Mouse (Mus musculus): ENCODE data around the gene Grb2. TPM values are rescaled to one million over a fixed set of nuclear protein-coding genes. Genes with fewer than 3 reads are reported as not detected.

The Grb2 gene
- polyA plus RNA-seq, 1 experiment from 2014 or later: 42.7 TPM

DNA sequence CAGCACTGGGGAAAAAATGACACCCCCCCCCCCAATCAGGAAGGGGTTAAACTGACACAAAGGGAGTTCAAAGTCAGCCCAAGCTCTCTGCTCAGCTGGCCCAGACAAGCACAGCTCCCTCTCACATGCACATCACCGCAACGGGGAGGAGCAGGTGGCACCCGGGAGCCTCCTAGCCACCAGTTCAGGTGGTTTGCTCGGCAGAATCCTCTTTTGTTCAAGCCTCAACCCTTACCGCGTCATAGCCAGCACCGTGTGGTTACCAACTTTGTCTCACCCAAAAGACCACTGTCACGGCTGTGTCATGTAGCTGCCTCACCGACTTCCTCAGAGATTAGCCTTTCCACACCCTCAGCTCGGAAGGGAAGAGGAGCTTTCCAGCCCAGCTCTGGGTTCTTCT, 65.1 kb downstream of the Grb2 start:
- Histone ChIP-seq H3K36me3 (ENCODE audit: control insufficient read depth, insufficient read depth, low read length) (peaks cover 6% of the 10 kb centered on the region), H3K4me3 (ENCODE audit: low read depth, low read length) (no peak overlapping the region), H3K9ac (ENCODE audit: low read depth, low read length) (no peak overlapping the region), H3K9me3 (replicated peaks; ENCODE audit: control insufficient read depth, low read length) (no peaks in the 10 kb centered on the region), H3K27ac (ENCODE audit: low read depth, low read length) (no peak overlapping the region), H3K4me1 (ENCODE audit: control insufficient read depth, insufficient read depth, low read length) (peaks cover 5% of the 10 kb centered on the region; the same call in 1 of the 2 replicates), H3K4me2 (no peak overlapping the region), H3K27me3 (ENCODE audit: control insufficient read depth, insufficient read depth, low read length) (no peaks in the 10 kb centered on the region)
- ATAC-seq (replicated peaks; ENCODE audit: insufficient number of reproducible peaks, low FRiP score, low TSS enrichment): no peak
- 65% methylated on average over 10 of the region's 10 CpGs for WGBS (ENCODE audit: insufficient replicate concordance)

DNA sequence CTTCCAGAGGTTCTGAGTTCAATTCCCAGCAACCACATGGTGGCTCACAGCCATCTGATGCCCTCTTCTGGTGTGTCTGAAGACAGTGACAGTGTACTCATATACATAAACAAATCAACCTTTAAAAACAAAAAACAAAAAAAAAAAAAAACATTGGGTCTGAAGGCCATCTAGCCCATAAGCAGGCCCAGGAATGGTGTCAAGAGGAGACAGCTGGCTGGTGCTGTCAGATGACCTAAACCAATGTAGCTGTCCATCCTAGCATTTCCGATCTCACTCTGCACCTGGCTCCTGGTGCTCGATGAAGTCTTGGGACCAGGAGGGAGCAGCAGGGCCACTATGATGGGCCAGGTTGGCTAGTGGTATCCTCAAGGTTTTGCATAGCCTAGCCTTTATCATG, 65.7 kb downstream of the Grb2 start:
- Histone ChIP-seq H3K27ac (ENCODE audit: low read depth, low read length) (no peak overlapping the region), H3K4me2 (no peak overlapping the region), H3K4me3 (ENCODE audit: low read depth, low read length) (no peak overlapping the region), H3K9me3 (replicated peaks; ENCODE audit: control insufficient read depth, low read length) (no peaks in the 10 kb centered on the region), H3K9ac (ENCODE audit: low read depth, low read length) (no peak overlapping the region), H3K36me3 (ENCODE audit: control insufficient read depth, insufficient read depth, low read length) (peaks cover 6% of the 10 kb centered on the region), H3K4me1 (ENCODE audit: control insufficient read depth, insufficient read depth, low read length) (peaks cover 5% of the 10 kb centered on the region; the same call in 1 of the 2 replicates), H3K27me3 (ENCODE audit: control insufficient read depth, insufficient read depth, low read length) (no peaks in the 10 kb centered on the region)
- no peak for ATAC-seq (replicated peaks; ENCODE audit: insufficient number of reproducible peaks, low FRiP score, low TSS enrichment)
- 96% methylated on average over 2 of the region's 2 CpGs for WGBS (ENCODE audit: insufficient replicate concordance)

DNA sequence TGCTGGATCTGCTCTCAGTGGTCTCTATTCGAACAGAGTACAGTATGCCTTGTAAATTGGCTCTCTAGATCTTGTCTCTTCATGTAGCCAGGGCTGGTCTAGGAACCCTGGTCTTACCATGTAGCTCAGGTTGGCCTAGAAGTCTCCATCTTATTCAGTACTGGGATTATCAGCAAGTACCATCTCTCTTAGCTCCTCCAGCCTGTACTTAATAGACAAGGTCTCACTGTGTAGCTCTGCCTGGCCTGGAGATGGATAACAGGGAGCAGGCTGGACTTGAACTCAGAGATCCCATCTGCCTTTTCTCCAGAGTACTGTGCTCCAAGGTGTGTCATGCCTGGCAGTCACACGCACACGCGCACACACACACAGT, 66.7 kb downstream of the Grb2 start:
- Histone ChIP-seq H3K4me1 (ENCODE audit: control insufficient read depth, insufficient read depth, low read length) (peaks cover 5% of the 10 kb centered on the region; the same call in 1 of the 2 replicates), H3K36me3 (ENCODE audit: control insufficient read depth, insufficient read depth, low read length) (peaks cover 4% of the 10 kb centered on the region), H3K4me2 (no peak overlapping the region), H3K9me3 (replicated peaks; ENCODE audit: control insufficient read depth, low read length) (no peaks in the 10 kb centered on the region), H3K27ac (ENCODE audit: low read depth, low read length) (no peak overlapping the region), H3K4me3 (ENCODE audit: low read depth, low read length) (no peak overlapping the region), H3K27me3 (ENCODE audit: control insufficient read depth, insufficient read depth, low read length) (no peaks in the 10 kb centered on the region), H3K9ac (ENCODE audit: low read depth, low read length) (no peak overlapping the region)
- no peak for ATAC-seq (replicated peaks; ENCODE audit: insufficient number of reproducible peaks, low FRiP score, low TSS enrichment)
- WGBS (ENCODE audit: insufficient replicate concordance): 91% methylated on average over 4 of the region's 4 CpGs

DNA sequence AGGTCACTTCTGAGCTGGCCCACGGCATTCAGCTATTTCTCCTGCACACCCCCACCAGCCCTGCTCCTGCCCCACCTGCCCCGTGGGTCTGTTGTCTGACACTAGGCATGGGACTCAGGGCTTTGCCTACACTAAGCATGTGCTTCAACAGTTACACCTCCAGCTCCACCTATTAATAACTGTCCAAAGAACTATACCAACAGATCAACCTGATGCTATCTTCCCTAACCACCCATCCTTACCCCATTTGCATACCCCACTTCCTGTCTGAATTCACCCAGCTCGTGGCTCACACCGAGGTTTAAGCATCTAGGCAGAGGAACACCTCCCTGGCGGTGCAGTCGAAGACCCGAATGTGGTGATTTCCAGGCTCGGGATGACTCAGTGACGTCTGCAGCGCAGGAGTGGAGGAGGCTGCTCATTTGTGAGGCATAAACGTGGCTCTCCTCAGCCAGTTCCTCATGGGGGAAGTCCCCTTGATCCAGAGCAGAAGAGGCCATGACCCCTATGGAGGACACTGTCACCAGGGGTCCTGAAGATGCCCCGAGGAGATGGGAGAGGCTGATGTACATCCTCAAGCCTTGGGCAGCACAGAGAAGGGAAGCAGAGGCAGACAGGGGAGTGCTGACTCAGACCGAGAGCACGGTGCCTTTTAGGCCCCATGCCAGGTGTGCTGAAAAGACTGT, 67.3 kb downstream of the Grb2 start:
- H3K4me2 ChIP-seq: no peak overlapping the region
- H3K4me3 ChIP-seq (ENCODE audit: low read depth, low read length): no peak overlapping the region
- WGBS (ENCODE audit: insufficient replicate concordance): 45% methylated on average over 14 of the region's 14 CpGs
- H3K27ac ChIP-seq (ENCODE audit: low read depth, low read length): no peak overlapping the region
- H3K9me3 ChIP-seq (replicated peaks; ENCODE audit: control insufficient read depth, low read length): no peaks in the 10 kb centered on the region
- no peak overlapping the region for H3K9ac ChIP-seq (ENCODE audit: low read depth, low read length)
- no peaks in the 10 kb centered on the region for H3K27me3 ChIP-seq (ENCODE audit: control insufficient read depth, insufficient read depth, low read length)
- no peak for ATAC-seq (replicated peaks; ENCODE audit: insufficient number of reproducible peaks, low FRiP score, low TSS enrichment)
- H3K4me1 ChIP-seq (ENCODE audit: control insufficient read depth, insufficient read depth, low read length): peaks cover 5% of the 10 kb centered on the region; the same call in 1 of the 2 replicates
- H3K36me3 ChIP-seq (ENCODE audit: control insufficient read depth, insufficient read depth, low read length): peaks cover 2% of the 10 kb centered on the region; the same call in 1 of the 2 replicates

DNA sequence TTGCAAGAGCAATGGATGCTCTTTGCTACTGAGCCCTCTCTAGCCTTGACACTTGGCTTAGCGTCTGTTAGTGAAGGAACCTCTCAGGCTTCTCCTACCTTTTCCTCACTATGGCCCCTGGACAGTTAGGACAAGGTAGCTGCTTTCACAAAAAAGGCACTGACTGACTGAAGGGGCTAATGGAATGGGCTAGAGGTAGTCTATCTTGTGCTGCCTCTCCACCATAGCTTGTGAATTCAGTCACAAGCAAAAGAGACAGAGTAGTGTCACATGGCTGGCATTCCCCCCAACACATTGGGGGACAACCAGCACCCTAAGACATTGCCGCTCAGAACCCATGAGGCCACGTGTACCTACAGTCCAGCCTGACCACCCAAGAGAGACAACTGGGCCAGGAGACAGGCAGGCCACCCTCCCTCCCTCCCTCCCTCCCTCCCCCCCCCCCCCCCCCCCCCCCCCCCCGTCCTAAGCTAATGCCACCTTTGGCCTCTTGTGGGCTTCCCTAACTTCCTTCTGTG, 68.0 kb downstream of the Grb2 start:
- H3K4me1 ChIP-seq (ENCODE audit: control insufficient read depth, insufficient read depth, low read length): peaks cover 5% of the 10 kb centered on the region; the same call in 1 of the 2 replicates
- no peak overlapping the region for H3K27ac ChIP-seq (ENCODE audit: low read depth, low read length)
- H3K9me3 ChIP-seq (replicated peaks; ENCODE audit: control insufficient read depth, low read length): no peaks in the 10 kb centered on the region
- no peak overlapping the region for H3K4me2 ChIP-seq
- H3K27me3 ChIP-seq (ENCODE audit: control insufficient read depth, insufficient read depth, low read length): no peaks in the 10 kb centered on the region
- 77% methylated on average over 3 of the region's 4 CpGs for WGBS (ENCODE audit: insufficient replicate concordance)
- no peak overlapping the region for H3K9ac ChIP-seq (ENCODE audit: low read depth, low read length)
- no peak for ATAC-seq (replicated peaks; ENCODE audit: insufficient number of reproducible peaks, low FRiP score, low TSS enrichment)
- H3K36me3 ChIP-seq (ENCODE audit: control insufficient read depth, insufficient read depth, low read length): peaks cover 2% of the 10 kb centered on the region; the same call in 1 of the 2 replicates
- H3K4me3 ChIP-seq (ENCODE audit: low read depth, low read length): no peak overlapping the region

DNA sequence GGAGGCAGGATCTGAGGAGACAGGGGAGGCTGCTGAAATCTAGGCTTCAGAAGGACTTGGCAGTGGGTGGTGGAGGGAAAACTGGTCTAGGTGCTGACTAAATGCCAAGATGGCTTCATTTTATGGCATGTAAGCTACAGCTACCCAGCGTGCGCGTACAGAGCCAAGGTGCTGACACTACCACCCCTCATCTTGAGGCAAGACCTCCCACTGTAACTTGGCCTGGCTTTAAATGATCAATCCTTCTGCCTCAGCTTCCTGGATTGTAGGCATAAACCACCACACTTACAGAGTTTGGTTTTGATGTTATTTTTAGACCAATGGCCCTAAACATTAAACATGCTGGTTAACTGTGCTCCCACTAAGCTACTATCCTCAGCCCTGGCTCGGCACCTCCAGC, 68.9 kb downstream of the Grb2 start:
- H3K27me3 ChIP-seq (ENCODE audit: control insufficient read depth, insufficient read depth, low read length): no peaks in the 10 kb centered on the region
- H3K4me2 ChIP-seq: no peak overlapping the region
- H3K36me3 ChIP-seq (ENCODE audit: control insufficient read depth, insufficient read depth, low read length): peaks cover 2% of the 10 kb centered on the region; the same call in 1 of the 2 replicates
- no peaks in the 10 kb centered on the region for H3K9me3 ChIP-seq (replicated peaks; ENCODE audit: control insufficient read depth, low read length)
- no peak overlapping the region for H3K4me3 ChIP-seq (ENCODE audit: low read depth, low read length)
- H3K9ac ChIP-seq (ENCODE audit: low read depth, low read length): no peak overlapping the region
- WGBS (ENCODE audit: insufficient replicate concordance): 68% methylated on average over 4 of the region's 4 CpGs
- no peak for ATAC-seq (replicated peaks; ENCODE audit: insufficient number of reproducible peaks, low FRiP score, low TSS enrichment)
- no peak overlapping the region for H3K27ac ChIP-seq (ENCODE audit: low read depth, low read length)
- peaks cover 5% of the 10 kb centered on the region; the same call in 1 of the 2 replicates for H3K4me1 ChIP-seq (ENCODE audit: control insufficient read depth, insufficient read depth, low read length)

DNA sequence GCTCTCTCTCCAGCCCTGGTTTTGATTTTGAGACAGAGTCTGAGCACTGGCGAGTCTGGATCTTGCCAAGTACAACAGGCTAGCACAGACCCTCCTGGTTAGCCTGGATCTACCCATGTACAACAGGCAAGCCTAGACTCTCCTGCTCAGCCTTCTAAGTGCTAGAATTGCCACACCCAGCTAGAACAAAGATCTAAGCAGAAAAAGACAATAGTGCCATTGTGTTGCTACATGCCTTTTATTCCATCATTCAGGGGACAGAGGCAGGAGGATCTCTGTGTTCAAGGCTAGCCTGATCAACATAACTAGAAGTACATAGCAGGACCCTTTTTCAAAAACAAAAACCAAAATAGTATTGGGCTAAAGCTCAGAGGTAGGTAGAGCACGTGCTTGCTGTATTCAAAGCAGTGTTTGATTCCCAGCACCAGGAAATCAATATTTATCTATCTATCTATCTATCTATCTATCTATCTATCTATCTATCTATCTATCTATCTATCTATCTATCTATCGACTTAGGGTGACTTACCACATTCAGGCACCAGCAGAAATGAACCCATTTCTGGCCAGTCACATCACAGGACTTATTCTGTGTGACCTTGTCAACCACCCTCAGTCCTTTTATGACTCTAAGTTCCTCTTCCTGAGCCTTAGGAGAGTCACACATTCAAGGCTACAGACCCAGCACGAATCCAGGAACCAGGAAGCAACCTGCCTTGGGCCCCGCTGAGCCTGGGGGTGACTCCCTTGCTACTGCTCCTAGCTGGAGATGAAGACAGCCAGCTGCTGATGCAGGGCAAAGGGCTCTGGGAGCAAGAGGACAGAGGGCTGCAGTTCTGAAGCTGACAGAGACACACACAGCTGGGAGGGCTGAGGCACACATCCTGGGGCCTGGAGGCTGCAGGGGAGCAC, 69.6 kb downstream of the Grb2 start:
- 59% methylated on average over 5 of the region's 5 CpGs for WGBS (ENCODE audit: insufficient replicate concordance)
- Histone ChIP-seq H3K9me3 (replicated peaks; ENCODE audit: control insufficient read depth, low read length) (no peaks in the 10 kb centered on the region), H3K36me3 (ENCODE audit: control insufficient read depth, insufficient read depth, low read length) (no peaks in the 10 kb centered on the region), H3K27me3 (ENCODE audit: control insufficient read depth, insufficient read depth, low read length) (no peaks in the 10 kb centered on the region), H3K4me2 (no peak overlapping the region), H3K4me3 (ENCODE audit: low read depth, low read length) (no peak overlapping the region), H3K9ac (ENCODE audit: low read depth, low read length) (no peak overlapping the region), H3K4me1 (ENCODE audit: control insufficient read depth, insufficient read depth, low read length) (peaks cover 5% of the 10 kb centered on the region; the same call in 1 of the 2 replicates), H3K27ac (ENCODE audit: low read depth, low read length) (no peak overlapping the region)
- no peak for ATAC-seq (replicated peaks; ENCODE audit: insufficient number of reproducible peaks, low FRiP score, low TSS enrichment)

DNA sequence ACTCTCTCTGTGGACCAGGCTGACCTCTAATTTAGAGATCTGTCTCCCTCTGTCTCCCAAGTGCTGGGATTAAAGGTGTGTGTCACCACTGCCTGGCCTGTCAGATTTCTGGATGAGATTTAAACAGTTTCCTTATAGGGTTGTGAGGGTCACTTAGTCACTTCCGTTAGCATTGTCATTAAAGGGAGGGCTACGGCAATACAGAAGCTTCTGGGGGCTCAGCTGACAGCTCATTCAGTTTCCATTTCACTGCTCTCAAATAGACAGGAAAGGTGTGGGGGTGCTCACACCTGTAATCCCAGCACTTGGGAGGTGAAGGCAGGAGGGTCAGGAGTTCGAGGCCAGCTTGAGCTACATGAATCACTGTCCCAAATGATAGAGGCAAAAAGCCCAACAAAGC, 71.4 kb downstream of the Grb2 start:
- H3K9ac ChIP-seq (ENCODE audit: low read depth, low read length): no peak overlapping the region
- H3K27me3 ChIP-seq (ENCODE audit: control insufficient read depth, insufficient read depth, low read length): no peaks in the 10 kb centered on the region
- no peaks in the 10 kb centered on the region for H3K36me3 ChIP-seq (ENCODE audit: control insufficient read depth, insufficient read depth, low read length)
- ATAC-seq (replicated peaks; ENCODE audit: insufficient number of reproducible peaks, low FRiP score, low TSS enrichment): no peak
- H3K27ac ChIP-seq (ENCODE audit: low read depth, low read length): no peak overlapping the region
- WGBS (ENCODE audit: insufficient replicate concordance): 72% methylated on average over 3 of the region's 3 CpGs
- H3K4me1 ChIP-seq (ENCODE audit: control insufficient read depth, insufficient read depth, low read length): peaks cover 5% of the 10 kb centered on the region; the same call in 1 of the 2 replicates
- H3K9me3 ChIP-seq (replicated peaks; ENCODE audit: control insufficient read depth, low read length): no peaks in the 10 kb centered on the region
- H3K4me3 ChIP-seq (ENCODE audit: low read depth, low read length): no peak overlapping the region
- no peak overlapping the region for H3K4me2 ChIP-seq

Data from heart, embryonic 11.5 days (tissue).